Mouse (Mus musculus) midbrain, postnatal 0 days (tissue): ENCODE data around the gene Rnaseh2a. TPM values are rescaled to one million over a fixed set of nuclear protein-coding genes. Genes with fewer than 3 reads are reported as not detected.

Experiments used
- ATAC-seq: fragments of 200-750 bp; cut with Nextera tagmentation; 2 replicates; pipeline ENCODE4 v1.8.0; 2017; ENCODE audit warnings: moderate number of reproducible peaks, mild to moderate bottlenecking, moderate TSS enrichment, moderate library complexity; ENCODE audit not compliant: low FRiP score
- DNase-seq: peaks from one replicate; pipeline ENCODE4 v3.0.0-alpha.2; 2015; ENCODE audit warnings: low spot score
- H3K27ac ChIP-seq: fragments of 300-500 bp; sonication (generic); 2 replicates; pipeline ENCODE4 v1.5.1; 2014; ENCODE audit warnings: low read depth, mild to moderate bottlenecking, low read length, mixed read lengths
- H3K27me3 ChIP-seq: fragments of 300-500 bp; sonication (generic); 2 replicates; pipeline ENCODE4 v1.6.1; 2014; ENCODE audit warnings: low read length, control low read depth, mixed read lengths; ENCODE audit not compliant: insufficient read depth
- H3K36me3 ChIP-seq: fragments of 300-500 bp; sonication (generic); 2 replicates; pipeline ENCODE4 v1.6.1; 2014; ENCODE audit warnings: low read length, control low read depth, mixed read lengths; ENCODE audit not compliant: insufficient read depth
- H3K4me1 ChIP-seq: fragments of 300-500 bp; sonication (generic); 2 replicates; pipeline ENCODE4 v1.6.1; 2014; ENCODE audit warnings: mild to moderate bottlenecking, control low read depth, antibody characterized with exemption, low read length, mixed read lengths; ENCODE audit not compliant: insufficient read depth
- H3K4me2 ChIP-seq: fragments of 300-500 bp; sonication (generic); 2 replicates; pipeline ENCODE4 v1.6.1; 2014; ENCODE audit warnings: low read depth, mild to moderate bottlenecking, low read length, mixed read lengths; ENCODE audit not compliant: poor library complexity, severe bottlenecking
- H3K4me3 ChIP-seq: fragments of 300-500 bp; sonication (generic); 2 replicates; pipeline ENCODE4 v1.5.1; 2014; ENCODE audit warnings: low read depth, mild to moderate bottlenecking, low read length, moderate library complexity
- H3K9ac ChIP-seq: fragments of 300-500 bp; sonication (generic); replicated peaks from 2 replicates; pipeline ENCODE4 v1.6.1; 2014; ENCODE audit warnings: mild to moderate bottlenecking, low read length, moderate library complexity, mixed read lengths; ENCODE audit not compliant: poor library complexity, severe bottlenecking
- H3K9me3 ChIP-seq: fragments of 300-500 bp; sonication (generic); 2 replicates; pipeline ENCODE4 v1.6.1; 2016; ENCODE audit warnings: low read length, control low read depth
- CTCF ChIP-seq: IDR thresholded peaks from 2 replicates; pipeline ENCODE4 v1.5.1; 2016; ENCODE audit warnings: antibody characterized with exemption, mild to moderate bottlenecking
- WGBS: fragments of 180-500 bp; shearing (Covaris S2); extraction: QIAGEN DNeasy Blood & Tissue Kit; methylation state at CpG from one replicate; pipeline ENCODE4 v1.1.7; 2014; 5-methylcytosine and 5-hydroxymethylcytosine counted together
- polyA plus RNA-seq: library from polyadenylated mRNA; unstranded; fragments of >200 nt; fragmentation: Nextera tagmentation; extraction: Ambion mirVana; gene quantifications from 2 replicates; pipeline ENCODE4 v1.2.1, GENCODE M21; 2015
- total RNA-seq: library from RNA; depleted of rRNA; stranded (reverse); fragments of >200 nt; gene quantifications from 2 replicates; pipeline ENCODE4 v1.2.3, GENCODE M21; 2014

Gene Rnaseh2a
- total and polyA plus RNA-seq, 2 experiments from 2014 or later = 36.5 to 48.9 TPM

GRCm38 (mm10) chr8:84945235-84945632 is 24.3 kb downstream of the Rnaseh2a start:
- ATAC-seq = peak; percentile 67

DNA sequence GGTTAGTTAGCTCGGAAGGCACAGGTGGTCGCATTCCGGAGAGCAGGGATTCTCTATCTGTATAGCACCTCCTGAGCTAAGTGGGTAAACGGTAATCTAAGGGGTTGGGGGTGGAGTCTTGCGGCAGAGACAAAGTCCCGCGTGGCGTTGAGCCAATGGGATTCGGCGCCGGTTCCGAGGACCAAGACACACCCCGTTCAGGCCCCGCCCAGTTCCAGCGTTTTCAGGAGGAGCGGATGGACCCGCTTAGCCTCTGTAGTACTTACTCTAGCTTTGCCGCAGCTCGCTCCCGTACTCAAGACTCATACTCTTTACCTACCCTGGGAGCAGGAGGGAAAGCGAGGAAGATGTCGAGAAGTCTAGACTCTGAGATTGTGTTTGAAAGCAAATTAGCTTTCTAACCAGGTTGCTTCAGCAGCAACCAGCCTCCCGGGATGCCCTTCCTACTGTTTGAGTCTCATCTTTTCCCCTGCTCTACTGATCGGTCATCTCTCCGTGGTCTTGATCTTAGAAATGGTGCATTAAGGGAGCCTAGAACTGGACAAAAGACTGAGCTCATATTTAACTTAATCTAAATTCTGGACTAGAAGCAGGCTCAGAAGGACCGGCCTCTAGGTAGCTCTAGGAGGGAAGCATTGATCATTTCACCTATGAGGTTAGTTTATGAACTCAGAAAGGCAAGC is 24.9 kb downstream of the Rnaseh2a start:
- 2% methylated on average over 26 of the region's 26 CpGs for WGBS
- TF ChIP-seq CTCF = no peak
- Histone ChIP-seq H3K9ac (peak overlapping the region; percentile 83; the same call in 1 of the 2 replicates), H3K4me3 (peak overlapping the region; percentile 77), H3K9me3 (no peaks in the 10 kb centered on the region), H3K27me3 (0 out of 2 replicates have a peak, but pooled peaks cover 4% of the 10 kb centered on the region), H3K36me3 (no peaks in the 10 kb centered on the region), H3K4me2 (peak overlapping the region; percentile 69), H3K4me1 (no peaks in the 10 kb centered on the region; the same call in 1 of the 2 replicates), H3K27ac (peak overlapping the region; percentile 84)
- peak; percentile 28; the same call in 1 of the 2 replicates for ATAC-seq
- peak; percentile 72 for DNase-seq

More at GRCm38 (mm10) chr8:84945235-84945632, 24.3 kb downstream of the Rnaseh2a start:
- H3K27ac ChIP-seq = peak overlapping the region; percentile 84
- peak; percentile 85 for DNase-seq
- H3K36me3 ChIP-seq = no peaks in the 10 kb centered on the region
- WGBS = 2% methylated on average over 11 of the region's 11 CpGs
- no peak for TF ChIP-seq CTCF
- H3K9ac ChIP-seq = peak overlapping the region; percentile 83
- peaks cover 7% of the 10 kb centered on the region for H3K27me3 ChIP-seq
- H3K4me2 ChIP-seq = peak overlapping the region; percentile 69
- no peaks in the 10 kb centered on the region for H3K9me3 ChIP-seq
- H3K4me1 ChIP-seq = no peaks in the 10 kb centered on the region; the same call in 1 of the 2 replicates
- H3K4me3 ChIP-seq = peak overlapping the region; percentile 77

DNA sequence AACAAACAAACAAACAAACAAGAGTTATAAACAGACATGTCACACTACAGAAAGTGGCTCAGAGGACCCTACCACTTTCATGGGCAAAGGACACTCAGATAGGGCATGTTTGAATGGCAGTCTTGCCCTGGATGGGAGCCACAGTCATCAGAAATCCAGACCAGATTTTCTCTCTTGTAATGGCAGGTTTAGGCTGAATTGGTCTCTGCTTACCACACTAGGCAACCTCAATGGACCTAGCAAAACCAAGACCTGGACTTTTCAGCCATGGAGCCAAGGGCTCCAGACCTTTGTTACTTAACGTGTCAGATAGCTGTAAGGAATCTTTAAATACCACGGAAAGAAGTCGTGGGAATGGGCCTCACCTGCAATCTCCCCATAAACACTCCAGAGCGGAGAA is 25.9 kb downstream of the Rnaseh2a start:
- DNase-seq (peak; percentile 48), ATAC-seq (no peak)
- no peak overlapping the region for H3K27ac ChIP-seq
- no peak overlapping the region for H3K9ac ChIP-seq
- H3K4me2 ChIP-seq = peak overlapping the region; percentile 69
- H3K4me3 ChIP-seq = peak overlapping the region; percentile 77; the same call in 1 of the 2 replicates
- TF ChIP-seq CTCF = no peak
- H3K27me3 ChIP-seq = 0 out of 2 replicates have a peak, but pooled peaks cover 4% of the 10 kb centered on the region
- 23% methylated on average over 4 of the region's 4 CpGs for whole genome bisulfite sequencing
- H3K9me3 ChIP-seq = no peaks in the 10 kb centered on the region
- no peaks in the 10 kb centered on the region for H3K36me3 ChIP-seq
- H3K4me1 ChIP-seq = no peaks in the 10 kb centered on the region; the same call in 1 of the 2 replicates

- ATAC-seq (no peak), DNase-seq (no peak)
- no peaks in the 10 kb centered on the region for H3K27me3 ChIP-seq
- H3K4me2 ChIP-seq = peak overlapping the region; percentile 93
- TF ChIP-seq CTCF = no peak
- peak overlapping the region; percentile 99 for H3K9ac ChIP-seq
- WGBS = 59% methylated on average over 13 of the region's 13 CpGs
- H3K4me3 ChIP-seq = peak overlapping the region; percentile 93
- H3K27ac ChIP-seq = peak overlapping the region; percentile 97
- no peaks in the 10 kb centered on the region for H3K9me3 ChIP-seq
- peaks cover 5% of the 10 kb centered on the region for H3K4me1 ChIP-seq
- H3K36me3 ChIP-seq = no peaks in the 10 kb centered on the region
Observed at GRCm38 (mm10) chr8:84937620-84938485, 31.7 kb downstream of the Rnaseh2a start.

- ATAC-seq (peak; percentile 67), DNase-seq (peak; percentile 86)
- WGBS = 2% methylated on average over 39 of the region's 50 CpGs
- H3K36me3 ChIP-seq = no peaks in the 10 kb centered on the region
- peak within 1 kb of the TSS; percentile 93 for H3K4me3 ChIP-seq
- H3K4me1 ChIP-seq = peaks cover 5% of the 10 kb centered on the region
- peak within 1 kb of the TSS; percentile 93 for H3K4me2 ChIP-seq
- H3K27me3 ChIP-seq = no peaks in the 10 kb centered on the region
- H3K9ac ChIP-seq = peak within 1 kb of the TSS; percentile 99
- H3K27ac ChIP-seq = peak within 1 kb of the TSS; percentile 97
- peak; percentile 75 for TF ChIP-seq CTCF
- H3K9me3 ChIP-seq = no peaks in the 10 kb centered on the region
Observed at GRCm38 (mm10) chr8:84936962-84937546, 32.5 kb downstream of the Rnaseh2a start, which contains the start of gene Mast1. TSS of gene Mast1 (minus strand) at chr8:84937359.
